Mouse (Mus musculus) ovary, adult 2 months (tissue): ENCODE measurements around the gene Tdpoz4. TPM values are rescaled to one million over a fixed set of nuclear protein-coding genes. Genes with fewer than 3 reads are reported as not detected.

Source experiments
- polyA plus RNA-seq: library from polyadenylated mRNA; depleted of rRNA; stranded (reverse); fragments of >200 nt; gene quantifications from 2 replicates; pipeline ENCODE4 v1.2.3, GENCODE M21; 2012; rRNA removed

Tdpoz4 gene
- polyA plus RNA-seq, result not detected in 2 replicates

DNA sequence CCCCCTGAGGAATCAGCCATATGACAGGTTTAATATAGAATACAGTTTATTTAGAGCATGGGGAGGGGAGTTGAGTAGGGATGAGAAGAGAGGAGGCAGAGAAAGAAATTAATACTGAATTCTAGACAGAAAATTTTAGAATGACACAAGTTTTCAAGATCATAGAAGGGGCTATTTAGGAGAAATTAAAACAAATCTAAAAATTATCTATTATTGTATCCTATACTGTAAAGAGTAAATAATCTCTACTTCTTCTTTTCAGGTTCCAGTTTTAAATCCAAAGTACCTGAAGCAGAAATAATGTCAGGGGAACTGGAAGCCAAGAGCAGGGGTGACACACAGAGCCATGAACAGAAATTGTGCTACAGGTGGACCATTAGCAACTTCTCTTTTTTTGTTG is at the start of gene Tdpoz4:
Gene Tdpoz4 (plus strand): TSS at position 301 of the 400 bp plus-strand sequence.

DNA sequence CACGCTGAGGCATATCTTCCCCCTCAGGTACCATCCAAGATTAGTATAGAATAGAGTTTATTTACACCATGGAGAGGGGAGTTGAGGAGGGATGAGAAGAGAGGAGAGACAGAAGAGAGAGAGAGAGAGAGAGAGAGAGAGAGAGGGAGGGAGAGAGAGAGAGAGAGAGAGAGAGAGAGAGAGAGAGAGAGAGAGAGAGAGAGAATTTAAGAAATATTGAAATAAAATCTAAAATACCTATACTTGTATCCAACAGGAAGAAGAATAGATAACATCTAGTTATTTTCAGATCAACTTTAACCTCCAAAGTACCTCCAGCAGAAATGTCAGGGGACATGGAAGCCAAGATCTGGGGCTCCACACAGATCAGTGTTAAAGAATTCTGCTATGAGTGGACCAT is 23.5 kb upstream of the Tdpoz4 start, which contains the start of gene Gm5773:
Gene Gm5773 (plus strand): TSS at position 301 of the 400 bp plus-strand sequence.

DNA sequence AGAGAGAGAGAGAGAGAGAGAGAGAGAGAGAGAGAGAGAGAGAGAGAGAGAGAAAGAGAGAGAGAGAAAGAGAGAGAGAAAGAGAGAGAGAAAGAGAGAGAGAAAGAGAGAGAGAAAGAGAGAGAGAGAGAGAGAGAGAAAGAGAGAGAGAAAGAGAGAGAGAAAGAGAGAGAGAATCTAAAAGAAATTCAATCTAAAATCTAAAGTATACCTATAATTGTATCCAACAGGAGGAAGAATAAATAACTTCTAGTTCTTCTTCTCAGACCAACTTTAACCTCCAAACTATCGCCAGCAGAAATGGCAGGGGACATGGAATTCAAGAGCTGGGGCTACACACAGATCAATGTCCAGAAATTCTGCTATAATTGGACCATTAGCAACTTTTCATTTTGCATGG is 29.5 kb downstream of the Tdpoz4 start, which contains the start of gene Tdpoz3:
Gene Tdpoz3 (plus strand): TSS at position 301 of the 400 bp plus-strand sequence.

Other genes with a start within 250 kb of the Tdpoz4 start
- 48.0 and 49.3 TPM in 2 replicates for gene S100a10, start 241.3 kb upstream of the Tdpoz4 start, polyA plus RNA-seq
- gene Tdpoz2, start 143.7 kb upstream of the Tdpoz4 start, polyA plus RNA-seq, result not detected in 2 replicates
- not detected in 2 replicates for gene Tdpoz1, start 120.1 kb upstream of the Tdpoz4 start, polyA plus RNA-seq
- not detected in 2 replicates for gene Gm37596, start 103.3 kb upstream of the Tdpoz4 start, polyA plus RNA-seq
- gene Gm5773, start 23.4 kb upstream of the Tdpoz4 start, polyA plus RNA-seq, result not detected in 2 replicates
- not detected in 2 replicates for gene Tdpoz3, start 29.6 kb downstream of the Tdpoz4 start, polyA plus RNA-seq
- gene Gm9117, start 147.1 kb downstream of the Tdpoz4 start, polyA plus RNA-seq, result not detected in 2 replicates
- not detected in 2 replicates for gene Tdpoz5, start 164.9 kb downstream of the Tdpoz4 start, polyA plus RNA-seq